Mouse (Mus musculus) midbrain, embryonic 12.5 days (tissue): Measurements from ENCODE around the gene Rasgef1c. TPM values are rescaled to one million over a fixed set of nuclear protein-coding genes. Genes with fewer than 3 reads are reported as not detected.

ENCODE experiments used
- ATAC-seq: fragments of 200-750 bp; cut with Nextera tagmentation; 2 replicates; pipeline ENCODE4 v1.8.0; 2017; ENCODE audit warnings: low read depth, moderate TSS enrichment, moderate library complexity; ENCODE audit not compliant: low FRiP score
- H3K27ac ChIP-seq: fragments of 300-500 bp; sonication (generic); replicated peaks from 2 replicates; pipeline ENCODE4 v1.5.1; 2016; ENCODE audit warnings: mild to moderate bottlenecking
- H3K27me3 ChIP-seq: fragments of 300-500 bp; sonication (generic); 2 replicates; pipeline ENCODE4 v1.6.1; 2016; ENCODE audit warnings: mild to moderate bottlenecking
- H3K36me3 ChIP-seq: fragments of 300-500 bp; sonication (generic); 2 replicates; pipeline ENCODE4 v1.6.1; 2016
- H3K4me1 ChIP-seq: fragments of 300-500 bp; sonication (generic); 2 replicates; pipeline ENCODE4 v1.6.1; 2016
- H3K4me2 ChIP-seq: fragments of 300-500 bp; sonication (generic); replicated peaks from 2 replicates; pipeline ENCODE4 v1.6.1; 2016; ENCODE audit warnings: mild to moderate bottlenecking, moderate library complexity
- H3K4me3 ChIP-seq: fragments of 300-500 bp; sonication (generic); 2 replicates; pipeline ENCODE4 v1.5.1; 2016; ENCODE audit warnings: mild to moderate bottlenecking
- H3K9ac ChIP-seq: fragments of 300-500 bp; sonication (generic); replicated peaks from 2 replicates; pipeline ENCODE4 v1.6.1; 2016; ENCODE audit warnings: mild to moderate bottlenecking, moderate library complexity
- H3K9me3 ChIP-seq: fragments of 300-500 bp; sonication (generic); 2 replicates; pipeline ENCODE4 v1.6.1; 2016; ENCODE audit warnings: mild to moderate bottlenecking
- WGBS: fragments of 180-500 bp; shearing (Covaris S2); methylation state at CpG from one replicate; pipeline ENCODE4 v1.1.7; 2016; 5-methylcytosine and 5-hydroxymethylcytosine counted together
- polyA plus RNA-seq: library from polyadenylated mRNA; unstranded; fragments of >200 nt; fragmentation: Nextera tagmentation; extraction: Ambion mirVana; gene quantifications from 2 replicates; pipeline ENCODE4 v1.2.1, GENCODE M21; 2016

The Rasgef1c gene
- polyA plus RNA-seq, 1 experiment from 2014 or later: 1.6 TPM

DNA sequence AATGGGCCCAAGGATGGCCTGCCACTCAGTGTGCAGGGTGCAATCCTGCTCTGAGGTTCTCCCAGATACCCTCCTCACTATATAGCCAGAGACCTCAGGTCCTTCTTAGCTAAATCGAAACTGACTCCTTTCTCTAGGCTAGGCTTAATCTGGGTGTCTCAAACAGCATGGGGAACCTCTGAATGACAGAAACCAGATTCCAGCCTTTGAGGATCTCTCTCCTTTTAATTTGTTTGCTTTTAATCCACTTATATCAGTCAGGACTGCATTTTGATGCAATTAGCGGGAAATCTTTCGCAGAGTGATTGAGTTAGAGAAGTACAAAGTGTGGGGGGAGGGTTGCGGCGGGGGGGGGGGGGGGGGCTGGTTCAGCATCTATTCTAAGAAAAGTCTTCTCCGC, 111.4 kb downstream of the Rasgef1c start:
- no peak for ATAC-seq
- Histone ChIP-seq H3K4me2 (no peak overlapping the region), H3K27me3 (no peaks in the 10 kb centered on the region), H3K4me1 (no peaks in the 10 kb centered on the region), H3K9ac (no peak overlapping the region), H3K27ac (no peak overlapping the region), H3K36me3 (no peaks in the 10 kb centered on the region), H3K9me3 (no peaks in the 10 kb centered on the region), H3K4me3 (no peak overlapping the region)
- 63% methylated on average over 6 of the region's 6 CpGs for WGBS

DNA sequence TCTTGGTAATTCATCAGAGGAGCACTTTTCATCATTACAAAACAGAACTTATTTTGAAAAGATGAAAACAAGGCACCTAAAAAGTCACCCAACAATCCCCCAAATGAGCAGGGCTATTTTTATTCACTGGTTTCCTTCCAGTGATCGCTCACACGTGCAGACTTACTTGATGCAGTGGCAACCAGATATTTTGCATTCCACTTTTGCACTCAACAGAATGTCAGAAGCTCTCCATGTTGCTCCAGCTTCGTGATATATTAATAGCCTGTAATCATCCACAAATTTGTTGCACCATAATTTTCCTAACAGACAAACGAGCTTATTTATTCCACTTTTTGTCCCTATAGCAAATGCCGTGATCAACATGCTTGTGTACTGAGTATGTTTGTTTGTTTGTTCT, 114.9 kb downstream of the Rasgef1c start:
- Histone ChIP-seq H3K9me3 (no peaks in the 10 kb centered on the region), H3K4me2 (no peak overlapping the region), H3K36me3 (no peaks in the 10 kb centered on the region), H3K4me1 (no peaks in the 10 kb centered on the region), H3K27ac (no peak overlapping the region), H3K4me3 (no peak overlapping the region), H3K27me3 (no peaks in the 10 kb centered on the region), H3K9ac (no peak overlapping the region)
- ATAC-seq: no peak
- 85% methylated on average over 5 of the region's 5 CpGs for WGBS

DNA sequence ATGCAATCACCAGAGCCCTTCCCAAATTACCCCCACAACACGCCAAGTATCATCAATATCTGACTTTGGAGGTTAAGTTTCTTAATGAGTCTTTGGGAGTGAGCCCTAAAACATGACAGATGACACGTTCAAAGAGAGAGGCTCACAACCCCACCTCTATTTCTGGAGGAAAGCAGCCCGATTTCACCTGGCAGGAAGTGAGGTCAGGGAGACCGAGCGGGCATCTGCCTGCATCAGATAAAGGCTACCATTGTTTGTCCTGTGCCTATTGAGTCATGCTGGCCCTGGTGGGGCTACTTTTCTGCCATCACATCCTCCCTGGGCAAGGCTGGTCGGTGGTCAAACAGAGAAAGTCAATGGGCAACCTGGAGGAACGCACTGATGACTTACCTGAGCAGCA, 115.9 kb downstream of the Rasgef1c start:
- no peak overlapping the region for H3K27ac ChIP-seq
- no peaks in the 10 kb centered on the region for H3K4me1 ChIP-seq
- 83% methylated on average over 7 of the region's 7 CpGs for WGBS
- no peak overlapping the region for H3K4me3 ChIP-seq
- no peak for ATAC-seq
- H3K9me3 ChIP-seq: no peaks in the 10 kb centered on the region
- H3K9ac ChIP-seq: no peak overlapping the region
- H3K27me3 ChIP-seq: peaks cover 1% of the 10 kb centered on the region; the same call in 1 of the 2 replicates
- H3K36me3 ChIP-seq: no peaks in the 10 kb centered on the region
- no peak overlapping the region for H3K4me2 ChIP-seq

DNA sequence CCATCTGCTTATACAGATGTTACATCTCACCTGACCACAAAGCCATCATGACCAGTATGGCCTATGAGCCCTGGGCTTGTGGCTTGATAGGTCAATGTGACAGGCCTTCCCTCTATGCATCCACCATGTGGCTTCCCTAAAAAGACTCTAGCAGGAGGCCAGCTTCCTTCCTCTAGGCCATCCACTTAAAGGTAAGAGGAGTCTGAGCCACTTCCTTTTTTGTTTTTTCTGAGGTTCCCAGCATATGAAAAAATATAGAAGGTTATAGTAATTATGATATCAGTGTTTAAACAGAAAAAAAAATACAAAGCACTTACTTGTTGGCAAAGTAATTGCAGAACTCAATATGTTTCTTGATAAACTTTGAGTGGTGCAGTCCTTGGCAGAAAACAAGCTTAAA, 117.2 kb downstream of the Rasgef1c start:
- no peak for ATAC-seq
- no peaks in the 10 kb centered on the region for H3K9me3 ChIP-seq
- no peaks in the 10 kb centered on the region for H3K4me1 ChIP-seq
- H3K4me3 ChIP-seq: no peak overlapping the region
- no peaks in the 10 kb centered on the region for H3K36me3 ChIP-seq
- H3K4me2 ChIP-seq: no peak overlapping the region
- H3K9ac ChIP-seq: no peak overlapping the region
- peaks cover 15% of the 10 kb centered on the region for H3K27me3 ChIP-seq
- H3K27ac ChIP-seq: no peak overlapping the region

DNA sequence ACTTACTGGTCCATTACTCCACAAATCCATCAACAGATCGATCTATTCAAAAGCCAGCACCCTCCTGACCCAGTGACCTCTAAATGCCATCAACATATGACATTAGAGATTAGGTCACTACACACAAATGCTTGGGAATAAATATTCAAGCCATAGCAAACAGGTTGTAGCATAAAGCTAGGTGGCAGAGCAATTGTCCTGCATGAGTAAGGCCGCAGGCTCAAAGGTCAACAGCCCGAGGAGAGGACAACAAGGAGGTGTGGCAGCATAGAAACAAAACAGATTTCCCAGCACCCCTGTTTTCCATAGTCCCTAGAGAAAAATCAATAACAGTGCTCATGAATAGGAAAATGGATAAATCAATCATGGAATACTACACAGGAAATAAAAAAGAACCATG, 120.5 kb downstream of the Rasgef1c start:
- Histone ChIP-seq H3K4me2 (no peak overlapping the region), H3K27ac (no peak overlapping the region), H3K4me3 (no peak overlapping the region), H3K4me1 (peaks cover 6% of the 10 kb centered on the region), H3K36me3 (no peaks in the 10 kb centered on the region), H3K27me3 (peaks cover 19% of the 10 kb centered on the region), H3K9ac (no peak overlapping the region), H3K9me3 (no peaks in the 10 kb centered on the region)
- ATAC-seq: no peak
- WGBS: 68% methylated on average over 3 of the region's 3 CpGs

DNA sequence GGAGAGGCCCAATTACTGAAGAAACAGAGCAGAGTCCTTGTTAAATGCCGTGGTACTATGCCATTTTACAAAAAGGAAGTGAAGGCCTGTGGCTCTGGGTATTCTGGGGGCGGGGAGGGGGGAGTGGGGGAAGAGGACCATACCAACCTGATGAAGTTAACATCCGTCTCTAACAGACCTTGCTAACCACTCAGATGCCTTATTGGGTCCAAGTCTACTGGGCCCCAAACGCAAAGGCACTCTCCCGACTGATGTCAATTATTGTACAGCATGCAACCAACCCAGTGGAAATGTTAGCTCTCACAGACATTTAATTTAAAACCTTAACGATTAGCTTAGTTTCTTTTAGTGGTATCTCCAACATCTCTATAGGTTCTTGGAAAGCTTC, 122.8 kb downstream of the Rasgef1c start:
- Histone ChIP-seq H3K4me2 (peak overlapping the region; percentile 62), H3K36me3 (no peaks in the 10 kb centered on the region), H3K27me3 (peaks cover 19% of the 10 kb centered on the region), H3K9me3 (no peaks in the 10 kb centered on the region), H3K27ac (peak overlapping the region; percentile 94; the same call in 1 of the 2 replicates), H3K9ac (no peak overlapping the region), H3K4me1 (peaks cover 27% of the 10 kb centered on the region), H3K4me3 (peak overlapping the region; percentile 78; the same call in 1 of the 2 replicates)
- peak; percentile 38 for ATAC-seq
- 67% methylated on average over 6 of the region's 6 CpGs for WGBS

DNA sequence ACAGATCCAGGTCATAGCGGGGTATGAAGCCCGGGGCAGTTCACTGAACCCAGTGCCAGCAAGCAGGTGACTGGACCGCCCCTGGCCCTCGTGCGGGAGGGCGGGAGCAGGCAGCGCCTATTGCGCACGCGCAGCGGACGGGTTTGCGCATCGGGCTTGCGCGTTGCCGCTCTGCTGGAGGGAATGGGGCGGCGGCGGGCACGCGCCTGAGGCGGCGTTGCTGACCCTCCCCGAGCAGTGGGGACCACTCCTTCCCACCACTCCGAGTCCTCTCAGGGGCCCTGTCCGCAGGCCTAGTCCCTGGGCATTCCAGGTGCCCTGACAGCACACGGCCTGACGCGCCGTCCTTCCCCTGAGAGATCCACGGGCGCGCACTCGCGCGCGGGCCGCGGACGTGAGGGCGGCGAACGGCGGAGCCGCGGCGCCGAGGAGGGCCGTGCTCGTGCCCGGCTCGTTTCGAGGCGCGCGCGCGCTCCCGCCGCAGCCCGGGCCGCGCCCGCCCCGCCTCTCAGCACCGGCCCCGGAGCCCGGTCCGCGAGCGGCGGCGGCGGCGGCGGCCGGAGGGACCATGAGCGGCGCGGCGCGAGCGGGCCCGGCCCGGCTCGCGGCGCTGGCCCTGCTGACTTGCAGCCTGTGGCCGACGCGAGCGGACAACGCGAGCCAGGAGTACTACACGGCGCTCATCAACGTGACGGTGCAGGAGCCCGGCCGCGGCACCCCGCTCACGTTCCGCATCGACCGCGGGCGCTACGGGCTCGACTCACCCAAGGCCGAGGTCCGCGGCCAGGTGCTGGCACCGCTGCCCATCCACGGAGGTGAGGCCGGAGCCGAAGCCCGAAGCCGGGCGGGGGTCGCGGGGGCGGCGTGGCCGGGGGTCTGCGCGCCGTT, 123.4 kb downstream of the Rasgef1c start, which contains the start of gene Rnf130:
Gene Rnf130 (plus strand): TSS at position 514 of the 888 bp plus-strand sequence.
- Histone ChIP-seq H3K9me3 (no peaks in the 10 kb centered on the region), H3K36me3 (no peaks in the 10 kb centered on the region), H3K4me1 (peaks cover 28% of the 10 kb centered on the region), H3K4me2 (peak within 1 kb of the TSS; percentile 62), H3K27ac (peak within 1 kb of the TSS; percentile 94), H3K4me3 (peak within 1 kb of the TSS; percentile 78), H3K27me3 (peaks cover 19% of the 10 kb centered on the region), H3K9ac (peak within 1 kb of the TSS; percentile 95)
- ATAC-seq: peak; percentile 89
- WGBS: under 1% methylated on average over 84 of the region's 129 CpGs

DNA sequence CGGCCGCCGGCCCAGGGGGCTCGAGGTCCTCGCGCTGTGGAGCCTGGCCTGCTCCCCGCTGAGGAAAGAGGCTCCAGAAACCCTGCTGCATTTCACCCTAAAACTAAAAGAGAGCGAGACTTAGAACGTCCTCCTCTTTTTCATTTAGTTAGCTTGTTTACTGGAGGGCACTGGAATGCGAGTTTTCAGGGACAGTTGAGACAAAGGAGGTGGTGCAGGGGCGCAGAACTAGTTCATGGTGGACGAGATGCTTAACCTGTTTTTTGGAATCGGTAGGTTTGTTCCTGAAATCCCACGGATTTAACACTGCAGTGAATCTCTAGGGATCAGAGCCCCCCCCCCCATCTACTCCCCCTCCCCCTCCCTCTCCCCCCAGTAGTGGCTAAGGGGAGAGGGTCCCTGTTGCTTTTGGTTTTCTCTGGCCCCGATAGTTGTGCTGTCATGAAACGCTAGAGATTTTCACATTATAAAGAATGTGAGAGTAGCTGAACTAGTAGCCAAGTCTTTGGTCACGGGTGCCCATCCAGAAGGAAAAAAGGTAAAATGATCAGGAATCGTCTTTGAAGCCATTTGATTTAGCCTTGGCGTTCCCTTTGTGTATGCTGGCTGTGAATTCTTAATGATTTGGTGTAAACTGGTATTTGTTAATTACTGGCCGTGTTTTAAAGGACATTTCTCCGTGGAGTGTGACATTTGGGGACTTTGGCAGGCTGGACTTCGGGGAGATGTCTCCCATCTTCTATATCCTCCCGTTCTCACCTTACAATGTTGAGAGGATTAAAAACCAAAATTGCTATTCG, 124.3 kb downstream of the Rasgef1c start:
- no peaks in the 10 kb centered on the region for H3K36me3 ChIP-seq
- H3K4me2 ChIP-seq: peak overlapping the region; percentile 62
- H3K27me3 ChIP-seq: peaks cover 19% of the 10 kb centered on the region
- H3K9me3 ChIP-seq: no peaks in the 10 kb centered on the region
- H3K9ac ChIP-seq: peak overlapping the region; percentile 95
- 4% methylated on average over 24 of the region's 24 CpGs for WGBS
- no peak; the same call in 1 of the 2 replicates for ATAC-seq
- peaks cover 28% of the 10 kb centered on the region for H3K4me1 ChIP-seq
- peak overlapping the region; percentile 94 for H3K27ac ChIP-seq
- peak overlapping the region; percentile 78 for H3K4me3 ChIP-seq

DNA sequence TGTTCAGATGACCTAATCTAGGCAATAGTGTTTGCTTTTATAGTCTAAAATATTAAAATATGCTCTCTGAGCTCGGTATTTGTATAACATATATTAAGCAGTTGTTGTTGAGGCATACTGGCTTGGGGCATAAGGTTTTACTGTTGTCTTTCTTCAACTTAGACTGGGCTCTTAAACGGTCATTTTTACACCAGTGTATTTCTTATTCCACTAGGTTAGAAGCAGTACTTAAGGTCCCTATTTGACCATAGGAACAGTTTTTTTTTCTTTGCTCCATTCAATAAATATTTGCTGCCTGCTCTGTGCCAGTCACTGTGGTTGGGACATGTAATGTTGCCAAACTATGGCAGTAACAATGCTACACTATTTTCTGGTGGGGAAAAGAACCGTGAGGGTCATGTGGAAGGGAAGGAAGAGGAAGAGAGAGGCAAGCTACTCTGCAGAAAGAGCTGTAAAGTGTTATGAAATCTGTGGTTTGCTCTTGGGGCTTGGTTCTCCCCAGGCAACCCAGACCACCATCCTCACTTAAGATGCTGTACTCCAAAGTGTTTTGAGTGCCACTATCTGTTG, 125.0 kb downstream of the Rasgef1c start:
- H3K27me3 ChIP-seq: peaks cover 19% of the 10 kb centered on the region
- ATAC-seq: no peak
- 45% methylated on average over 3 of the region's 3 CpGs for WGBS
- H3K27ac ChIP-seq: no peak overlapping the region
- peaks cover 30% of the 10 kb centered on the region for H3K4me1 ChIP-seq
- H3K4me2 ChIP-seq: peak overlapping the region; percentile 62
- peak overlapping the region; percentile 95 for H3K9ac ChIP-seq
- H3K36me3 ChIP-seq: no peaks in the 10 kb centered on the region
- H3K9me3 ChIP-seq: no peaks in the 10 kb centered on the region
- peak overlapping the region; percentile 78 for H3K4me3 ChIP-seq

DNA sequence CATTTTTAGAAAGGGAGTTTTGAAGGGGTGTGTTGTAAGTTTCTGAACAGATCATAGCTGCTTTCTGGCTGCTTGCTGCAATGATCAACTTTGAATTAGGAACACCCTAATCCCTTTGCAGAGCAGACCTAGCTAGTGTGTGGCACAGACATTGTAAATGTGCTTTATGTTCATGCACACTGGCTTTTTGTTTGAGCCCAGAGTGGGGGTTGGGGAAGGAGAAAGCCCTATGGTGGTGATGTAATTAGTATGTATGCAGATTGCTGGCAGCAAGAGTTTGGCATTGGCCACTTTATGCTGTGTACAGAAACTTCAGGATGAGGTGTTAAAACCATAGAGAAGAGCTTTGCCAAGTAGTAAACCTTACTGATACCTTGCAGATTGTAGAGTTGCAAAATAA, 126.8 kb downstream of the Rasgef1c start:
- 0 out of 2 replicates have a peak overlapping the region, but pooled peaks have one; percentile 15 for H3K27ac ChIP-seq
- H3K4me2 ChIP-seq: peak overlapping the region; percentile 62
- peaks cover 9% of the 10 kb centered on the region for H3K27me3 ChIP-seq
- H3K9me3 ChIP-seq: no peaks in the 10 kb centered on the region
- ATAC-seq: peak; percentile 16; the same call in 1 of the 2 replicates
- H3K36me3 ChIP-seq: no peaks in the 10 kb centered on the region
- H3K4me1 ChIP-seq: peaks cover 32% of the 10 kb centered on the region
- H3K4me3 ChIP-seq: 0 out of 2 replicates have a peak overlapping the region, but pooled peaks have one; percentile 8
- H3K9ac ChIP-seq: no peak overlapping the region; the same call in 1 of the 2 replicates
